Mouse (Mus musculus): Measurements from ENCODE around the gene E030018B13Rik. TPM values are rescaled to one million over a fixed set of nuclear protein-coding genes. Genes with fewer than 3 reads are reported as not detected.

E030018B13Rik gene
- total and polyA plus RNA-seq, 2 experiments from 2014 or later = not detected

DNA sequence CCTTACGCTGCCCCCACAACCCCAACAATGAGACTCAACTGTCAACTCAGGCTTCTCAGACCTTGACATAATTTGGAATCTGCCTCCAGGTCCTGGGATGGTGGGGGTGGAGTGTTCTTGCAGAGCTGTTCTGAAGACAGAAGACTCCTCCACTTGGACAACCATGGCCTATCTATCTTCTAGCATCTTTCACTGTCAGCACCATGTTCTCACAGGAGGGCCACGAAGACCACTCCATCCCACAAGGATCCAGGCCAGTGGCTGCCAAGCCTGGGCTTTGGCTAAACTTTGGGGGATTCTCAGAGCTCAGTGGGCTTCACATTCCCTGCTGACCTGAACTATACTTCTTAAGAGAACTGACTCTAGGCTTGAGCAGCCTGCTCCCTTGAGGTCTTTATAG is 1.8 kb upstream of the E030018B13Rik start:
- H3K27ac ChIP-seq (ENCODE audit: low read depth, low read length) = no peak overlapping the region
- H3K27me3 ChIP-seq (ENCODE audit: insufficient read depth, low read length) = no peaks in the 10 kb centered on the region
- DNase-seq (no peak), ATAC-seq (no peak)
- H3K9me3 ChIP-seq (ENCODE audit: low read length) = no peaks in the 10 kb centered on the region
- WGBS = 99% methylated on average over 2 of the region's 2 CpGs
- H3K36me3 ChIP-seq (ENCODE audit: insufficient read depth) = peaks cover 3% of the 10 kb centered on the region; the same call in 1 of the 2 replicates
- peaks cover 3% of the 10 kb centered on the region; the same call in 1 of the 2 replicates for H3K4me1 ChIP-seq (ENCODE audit: insufficient read depth)
- no peak overlapping the region for H3K4me3 ChIP-seq (ENCODE audit: low read depth, low read length)
- H3K9ac ChIP-seq = no peak overlapping the region
- no peak for TF ChIP-seq CTCF (IDR thresholded peaks at IDR 0.05; ENCODE audit: low read depth)
- no peak overlapping the region for H3K4me2 ChIP-seq (ENCODE audit: low read depth)

DNA sequence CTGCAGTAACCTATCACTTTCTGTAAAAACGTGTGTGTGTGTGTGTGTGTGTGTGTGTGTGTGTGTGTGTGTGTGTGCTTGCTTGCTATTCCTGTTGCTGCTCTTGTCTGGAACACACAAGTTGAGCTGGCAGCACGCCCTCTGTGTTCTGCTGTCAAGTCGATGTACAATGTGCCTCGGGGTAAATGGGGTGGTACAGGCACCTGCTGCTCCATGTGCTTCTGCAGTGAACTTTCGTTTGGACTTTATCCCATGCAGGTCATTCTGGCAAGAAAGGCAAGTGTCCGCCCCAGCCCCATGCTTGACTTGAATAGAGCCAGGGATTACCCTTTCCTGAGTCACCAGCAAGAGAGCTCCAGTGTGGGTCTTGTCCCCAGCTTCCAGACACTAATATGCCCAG is 1.0 kb downstream of the E030018B13Rik start:
- Histone ChIP-seq H3K9ac (no peak overlapping the region), H3K4me3 (ENCODE audit: low read depth, low read length) (no peak overlapping the region), H3K27me3 (ENCODE audit: insufficient read depth, low read length) (no peaks in the 10 kb centered on the region), H3K27ac (ENCODE audit: low read depth, low read length) (no peak overlapping the region), H3K9me3 (ENCODE audit: low read length) (no peaks in the 10 kb centered on the region), H3K36me3 (ENCODE audit: insufficient read depth) (peaks cover 3% of the 10 kb centered on the region; the same call in 1 of the 2 replicates), H3K4me1 (ENCODE audit: insufficient read depth) (no peaks in the 10 kb centered on the region), H3K4me2 (ENCODE audit: low read depth) (no peak overlapping the region)
- 36% methylated on average over 6 of the region's 6 CpGs for WGBS
- TF ChIP-seq CTCF (IDR thresholded peaks at IDR 0.05; ENCODE audit: low read depth) = no peak
- peak; percentile 48 for DNase-seq
- ATAC-seq = peak; percentile 16; the same call in 1 of the 2 replicates

DNA sequence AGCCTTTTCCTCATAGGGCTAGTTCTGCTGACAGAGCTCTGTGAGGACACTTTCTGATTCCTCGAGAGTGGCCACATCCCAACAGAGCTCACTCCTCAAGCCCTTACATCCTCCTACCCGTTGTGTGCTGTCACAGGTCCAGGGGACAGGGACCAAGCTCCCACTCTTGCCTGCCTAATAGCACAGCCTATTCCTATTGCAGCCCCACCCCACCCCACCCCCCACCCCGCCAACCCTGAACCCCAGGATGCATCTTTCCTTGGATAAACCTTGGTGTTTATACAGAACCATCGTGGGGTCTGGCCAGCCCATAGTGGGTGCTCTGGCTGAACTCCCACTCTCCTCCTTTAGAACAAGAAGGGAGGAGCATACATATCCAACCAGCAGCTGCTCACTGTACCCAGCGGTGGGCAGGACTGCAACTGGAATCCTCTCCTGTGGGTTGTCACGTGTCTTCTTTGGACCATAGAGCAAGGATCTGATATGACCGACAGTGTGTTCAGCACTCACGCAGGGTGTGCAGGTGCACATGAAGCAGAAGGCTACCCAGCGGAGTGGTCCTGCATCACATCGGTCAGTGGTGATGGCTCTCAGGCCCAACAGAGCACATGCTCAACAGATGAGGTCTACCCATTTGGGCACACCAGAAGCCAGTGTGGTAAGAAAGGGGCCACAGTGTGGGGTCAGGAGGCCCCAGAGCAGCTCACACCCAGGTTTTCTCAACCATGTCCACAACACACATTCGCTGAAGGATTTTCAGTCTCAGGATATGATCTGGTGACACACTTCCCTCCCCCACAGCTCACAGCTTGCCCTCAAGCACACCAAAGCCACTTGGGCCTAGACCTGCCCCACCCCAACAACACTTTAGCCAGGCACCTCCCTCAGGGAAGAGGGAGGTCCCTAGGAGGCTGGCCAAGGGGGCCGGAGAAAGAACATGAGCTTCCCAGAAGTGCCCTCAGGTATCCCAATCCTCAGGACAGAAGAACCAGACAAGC is 2.4 kb downstream of the E030018B13Rik start:
- Histone ChIP-seq H3K4me1 (ENCODE audit: insufficient read depth) (no peaks in the 10 kb centered on the region), H3K4me2 (ENCODE audit: low read depth) (no peak overlapping the region), H3K4me3 (ENCODE audit: low read depth, low read length) (no peak overlapping the region), H3K9me3 (ENCODE audit: low read length) (no peaks in the 10 kb centered on the region), H3K27me3 (ENCODE audit: insufficient read depth, low read length) (no peaks in the 10 kb centered on the region), H3K9ac (no peak overlapping the region), H3K36me3 (ENCODE audit: insufficient read depth) (peaks cover 3% of the 10 kb centered on the region; the same call in 1 of the 2 replicates), H3K27ac (ENCODE audit: low read depth, low read length) (no peak overlapping the region)
- ATAC-seq = no peak
- no peak for TF ChIP-seq CTCF (IDR thresholded peaks at IDR 0.05; ENCODE audit: low read depth)
- WGBS = 85% methylated on average over 12 of the region's 12 CpGs
- DNase-seq = no peak

DNA sequence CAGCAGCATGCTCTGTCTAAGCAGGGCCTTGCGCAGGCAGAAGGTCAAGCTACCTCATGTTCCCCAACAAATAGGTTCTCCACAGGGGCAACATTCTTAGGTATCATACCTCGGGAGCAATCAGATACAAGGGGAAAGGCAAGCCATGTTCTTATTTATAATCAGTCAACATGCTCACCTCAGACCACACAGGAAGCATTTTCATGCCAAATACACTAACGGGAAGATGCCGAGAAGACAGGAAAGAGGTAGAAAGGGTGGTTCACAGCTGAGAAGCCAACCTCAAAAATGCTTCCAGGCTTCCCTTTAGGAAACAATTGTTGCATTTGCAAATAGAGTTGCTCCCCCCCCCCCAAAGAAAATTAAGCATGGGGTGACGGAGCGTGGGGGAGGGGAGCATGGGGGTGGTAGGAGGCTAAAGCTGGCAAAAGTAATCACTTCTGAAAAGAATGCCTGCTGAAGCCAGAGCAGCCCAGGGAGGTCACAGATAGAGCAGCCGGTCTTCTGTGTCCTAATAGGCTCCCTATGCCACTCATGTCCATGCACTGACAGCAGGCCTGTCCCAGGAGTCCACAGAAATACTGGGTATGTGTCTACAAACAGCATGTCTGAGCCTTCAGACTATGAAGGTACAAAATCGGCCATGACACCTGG is 5.4 kb downstream of the E030018B13Rik start:
- Histone ChIP-seq H3K4me1 (ENCODE audit: insufficient read depth) (peaks cover 22% of the 10 kb centered on the region), H3K36me3 (ENCODE audit: insufficient read depth) (no peaks in the 10 kb centered on the region), H3K9ac (no peak overlapping the region), H3K27me3 (ENCODE audit: insufficient read depth, low read length) (no peaks in the 10 kb centered on the region), H3K9me3 (ENCODE audit: low read length) (no peaks in the 10 kb centered on the region), H3K4me2 (ENCODE audit: low read depth) (no peak overlapping the region), H3K27ac (ENCODE audit: low read depth, low read length) (no peak overlapping the region), H3K4me3 (ENCODE audit: low read depth, low read length) (no peak overlapping the region)
- no peak for TF ChIP-seq CTCF (IDR thresholded peaks at IDR 0.05; ENCODE audit: low read depth)
- DNase-seq (no peak), ATAC-seq (no peak)
- WGBS = 66% methylated on average over 8 of the region's 8 CpGs

DNA sequence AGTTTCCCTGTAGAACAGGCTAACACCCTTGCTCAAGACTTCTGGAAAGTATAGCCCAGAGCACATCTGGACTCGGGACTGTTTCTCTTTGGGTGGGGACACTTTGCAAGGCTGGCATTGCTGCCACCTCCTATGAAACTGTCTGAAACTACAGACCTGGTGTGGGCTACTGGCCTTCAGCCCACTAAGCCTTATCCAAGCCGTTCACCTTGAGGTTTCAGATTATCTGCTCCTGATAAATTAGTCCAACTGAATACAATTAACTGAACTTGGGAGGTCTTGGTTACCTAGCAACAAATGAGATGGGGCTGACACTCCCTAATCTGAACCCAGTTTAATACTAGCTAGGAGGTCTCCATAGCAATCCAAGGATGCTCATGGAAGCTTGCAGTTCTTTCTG is 5.9 kb downstream of the E030018B13Rik start:
- H3K9me3 ChIP-seq (ENCODE audit: low read length) = no peaks in the 10 kb centered on the region
- ATAC-seq (no peak), DNase-seq (no peak)
- H3K27ac ChIP-seq (ENCODE audit: low read depth, low read length) = no peak overlapping the region
- TF ChIP-seq CTCF (IDR thresholded peaks at IDR 0.05; ENCODE audit: low read depth) = no peak
- H3K9ac ChIP-seq = no peak overlapping the region
- no peaks in the 10 kb centered on the region for H3K27me3 ChIP-seq (ENCODE audit: insufficient read depth, low read length)
- no peak overlapping the region for H3K4me2 ChIP-seq (ENCODE audit: low read depth)
- no peaks in the 10 kb centered on the region for H3K36me3 ChIP-seq (ENCODE audit: insufficient read depth)
- H3K4me1 ChIP-seq (ENCODE audit: insufficient read depth) = peaks cover 22% of the 10 kb centered on the region
- WGBS = 50% methylated on average over 2 of the region's 2 CpGs
- no peak overlapping the region for H3K4me3 ChIP-seq (ENCODE audit: low read depth, low read length)

DNA sequence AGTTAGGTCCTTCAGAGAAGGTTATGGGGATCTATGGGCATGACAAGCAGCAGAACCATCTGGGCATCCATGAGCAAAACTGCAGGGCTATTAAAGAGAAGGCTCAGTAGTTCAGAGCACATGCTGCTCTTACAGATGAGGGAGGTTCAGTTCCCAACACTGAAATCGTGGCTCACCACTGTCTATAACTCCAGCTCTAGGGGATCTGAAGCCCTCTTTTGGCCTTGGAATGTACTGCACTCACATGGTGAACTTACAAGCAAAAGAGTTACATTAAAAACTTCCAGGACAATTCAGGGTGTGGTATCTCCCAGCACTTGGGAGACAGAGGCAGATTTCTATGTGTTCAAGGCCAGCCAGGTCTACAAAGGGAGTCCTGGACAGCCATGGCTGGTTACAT is 6.3 kb downstream of the E030018B13Rik start:
- peak; percentile 13; the same call in 1 of the 2 replicates for TF ChIP-seq CTCF (IDR thresholded peaks at IDR 0.05; ENCODE audit: low read depth)
- Histone ChIP-seq H3K4me2 (ENCODE audit: low read depth) (no peak overlapping the region), H3K9me3 (ENCODE audit: low read length) (no peaks in the 10 kb centered on the region), H3K4me3 (ENCODE audit: low read depth, low read length) (no peak overlapping the region), H3K9ac (no peak overlapping the region), H3K36me3 (ENCODE audit: insufficient read depth) (no peaks in the 10 kb centered on the region), H3K27ac (ENCODE audit: low read depth, low read length) (no peak overlapping the region), H3K4me1 (ENCODE audit: insufficient read depth) (peaks cover 22% of the 10 kb centered on the region), H3K27me3 (ENCODE audit: insufficient read depth, low read length) (no peaks in the 10 kb centered on the region)
- no peak for ATAC-seq
- DNase-seq = no peak
- 91% methylated on average over 1 of the region's 1 CpGs for WGBS

DNA sequence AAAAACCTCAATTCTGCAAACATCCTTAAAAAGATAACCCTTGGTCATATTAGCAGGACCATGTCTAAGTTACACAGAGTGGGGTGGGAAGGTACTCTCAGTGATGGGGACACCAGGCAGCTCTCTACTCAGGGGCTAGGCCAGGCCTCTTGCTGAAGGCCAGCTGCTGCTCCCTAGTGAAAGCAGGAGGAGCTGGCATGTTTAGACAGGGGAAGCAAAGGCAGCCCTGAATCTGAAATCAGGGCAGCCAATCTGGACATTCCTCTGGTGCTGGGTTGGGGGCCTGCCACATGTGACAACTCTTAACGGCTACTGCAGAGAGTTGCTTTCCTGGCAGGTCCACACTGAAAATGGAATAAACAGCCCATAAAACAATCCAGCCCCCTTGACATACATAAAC is 7.5 kb downstream of the E030018B13Rik start:
- Histone ChIP-seq H3K4me1 (ENCODE audit: insufficient read depth) (peaks cover 22% of the 10 kb centered on the region), H3K36me3 (ENCODE audit: insufficient read depth) (no peaks in the 10 kb centered on the region), H3K9me3 (ENCODE audit: low read length) (no peaks in the 10 kb centered on the region), H3K9ac (no peak overlapping the region), H3K27ac (ENCODE audit: low read depth, low read length) (no peak overlapping the region), H3K27me3 (ENCODE audit: insufficient read depth, low read length) (no peaks in the 10 kb centered on the region), H3K4me2 (ENCODE audit: low read depth) (no peak overlapping the region), H3K4me3 (ENCODE audit: low read depth, low read length) (no peak overlapping the region)
- DNase-seq = no peak
- peak; percentile 30; the same call in 1 of the 2 replicates for ATAC-seq
- WGBS = 18% methylated on average over 1 of the region's 1 CpGs
- no peak for TF ChIP-seq CTCF (IDR thresholded peaks at IDR 0.05; ENCODE audit: low read depth)
